Mouse (Mus musculus): ENCODE measurements around the gene Fbxl22. TPM values are rescaled to one million over a fixed set of nuclear protein-coding genes. Genes with fewer than 3 reads are reported as not detected.

Fbxl22 gene
- polyA plus RNA-seq (2017; shearing (Covaris generic)), result 0.49 TPM

GRCm38 (mm10) chr9:66514256-66514770 lies at the start of gene Fbxl22:
Gene Fbxl22, minus strand, starts transcription at chr9:66514593.

Other genes starting within 250 kb of the Fbxl22 start
- gene Herc1, start 164.1 kb downstream of the Fbxl22 start, polyA plus RNA-seq (2017; shearing (Covaris generic)), result 39.3 TPM
- gene Usp3, start 78.5 kb upstream of the Fbxl22 start, polyA plus RNA-seq (2017; shearing (Covaris generic)), result 154 TPM
- gene Car12, start 199.1 kb upstream of the Fbxl22 start, polyA plus RNA-seq (2017; shearing (Covaris generic)), result 1.3 TPM